Mouse (Mus musculus): ENCODE measurements at regions not wholly inside any gene's neighbourhood (a gene's known extent, or its start where the extent isn't known, plus 50 kb on each side); places are given as distances from the start of the nearest gene placed in this dataset.

- H3K36me3 ChIP-seq (replicated peaks; ENCODE audit: control insufficient read depth, insufficient read depth, low read depth, low read length), result no peaks in the 10 kb centered on the region
- ATAC-seq (replicated peaks; ENCODE audit: insufficient number of reproducible peaks, low FRiP score, low TSS enrichment, low read depth) (no peak), DNase-seq (ENCODE audit: low spot score) (peak; percentile 23)
- H3K4me1 ChIP-seq (ENCODE audit: control insufficient read depth, insufficient read depth, low read length), result peaks cover 2% of the 10 kb centered on the region; the same call in 1 of the 2 replicates
- no peak overlapping the region for H3K4me3 ChIP-seq (ENCODE audit: low read depth, low read length)
- H3K27ac ChIP-seq (replicated peaks; ENCODE audit: low read depth, low read length), result no peak overlapping the region
- 56% methylated on average over 9 of the region's 9 CpGs for WGBS
- no peaks in the 10 kb centered on the region for H3K9me3 ChIP-seq (replicated peaks; ENCODE audit: control insufficient read depth, low read length)
- no peaks in the 10 kb centered on the region for H3K27me3 ChIP-seq (ENCODE audit: control insufficient read depth, insufficient read depth, low read length)
- H3K9ac ChIP-seq (replicated peaks; ENCODE audit: low read length), result no peak overlapping the region
- no peak overlapping the region; the same call in 1 of the 2 replicates for H3K4me2 ChIP-seq (ENCODE audit: low read depth, low read length)
Observed at GRCm38 (mm10) chr12:12827379-12827778, 114.3 kb downstream of the Mycn start.

- Histone ChIP-seq H3K36me3 (replicated peaks; ENCODE audit: control insufficient read depth, insufficient read depth, low read depth, low read length) (no peaks in the 10 kb centered on the region), H3K9me3 (replicated peaks; ENCODE audit: control insufficient read depth, low read length) (no peaks in the 10 kb centered on the region), H3K4me3 (ENCODE audit: low read depth, low read length) (no peak overlapping the region), H3K27me3 (ENCODE audit: control insufficient read depth, insufficient read depth, low read length) (no peaks in the 10 kb centered on the region), H3K9ac (replicated peaks; ENCODE audit: low read length) (no peak overlapping the region), H3K27ac (replicated peaks; ENCODE audit: low read depth, low read length) (no peak overlapping the region), H3K4me1 (ENCODE audit: control insufficient read depth, insufficient read depth, low read length) (peaks cover 2% of the 10 kb centered on the region; the same call in 1 of the 2 replicates), H3K4me2 (ENCODE audit: low read depth, low read length) (no peak overlapping the region)
- ATAC-seq (replicated peaks; ENCODE audit: insufficient number of reproducible peaks, low FRiP score, low TSS enrichment, low read depth) (no peak), DNase-seq (ENCODE audit: low spot score) (no peak)
- 65% methylated on average over 3 of the region's 3 CpGs for WGBS
Observed at GRCm38 (mm10) chr12:12826431-12826830, 115.3 kb downstream of the Mycn start.

DNA sequence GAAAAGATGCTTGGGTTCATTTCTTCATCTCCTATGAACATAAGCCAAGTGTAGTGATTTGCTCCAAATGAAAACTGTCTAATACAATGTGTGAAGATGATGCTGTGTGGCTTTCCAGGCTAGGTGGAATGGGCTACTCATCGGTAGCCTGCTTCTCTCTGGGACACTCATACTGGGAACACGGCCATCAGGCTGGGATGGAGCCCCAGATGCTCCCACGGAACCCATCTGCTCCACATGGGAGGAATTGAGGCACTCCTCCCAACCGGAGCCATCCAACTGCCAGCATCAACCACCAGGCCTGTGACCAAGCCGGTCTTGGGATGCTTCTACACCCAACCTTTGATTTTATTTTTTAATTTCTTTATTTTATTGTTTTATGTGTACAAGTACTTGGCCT is 115.9 kb downstream of the Mycn start:
- no peaks in the 10 kb centered on the region for H3K36me3 ChIP-seq (replicated peaks; ENCODE audit: control insufficient read depth, insufficient read depth, low read depth, low read length)
- WGBS, result 91% methylated on average over 5 of the region's 5 CpGs
- ATAC-seq (replicated peaks; ENCODE audit: insufficient number of reproducible peaks, low FRiP score, low TSS enrichment, low read depth), result no peak

GRCm38 (mm10) chr12:12821473-12821872 is 120.2 kb downstream of the Mycn start:
- H3K4me1 ChIP-seq (ENCODE audit: control insufficient read depth, insufficient read depth, low read length), result no peaks in the 10 kb centered on the region
- DNase-seq (ENCODE audit: low spot score) (no peak), ATAC-seq (replicated peaks; ENCODE audit: insufficient number of reproducible peaks, low FRiP score, low TSS enrichment, low read depth) (no peak)
- no peaks in the 10 kb centered on the region for H3K27me3 ChIP-seq (ENCODE audit: control insufficient read depth, insufficient read depth, low read length)
- H3K4me3 ChIP-seq (ENCODE audit: low read depth, low read length), result no peak overlapping the region
- H3K9ac ChIP-seq (replicated peaks; ENCODE audit: low read length), result no peak overlapping the region
- H3K9me3 ChIP-seq (replicated peaks; ENCODE audit: control insufficient read depth, low read length), result no peaks in the 10 kb centered on the region
- H3K4me2 ChIP-seq (ENCODE audit: low read depth, low read length), result no peak overlapping the region
- WGBS, result 75% methylated on average over 7 of the region's 7 CpGs
- H3K36me3 ChIP-seq (replicated peaks; ENCODE audit: control insufficient read depth, insufficient read depth, low read depth, low read length), result no peaks in the 10 kb centered on the region
- no peak overlapping the region for H3K27ac ChIP-seq (replicated peaks; ENCODE audit: low read depth, low read length)

More for the DNA sequence above, 115.9 kb downstream of the Mycn start:
- Histone ChIP-seq H3K4me2 (ENCODE audit: low read depth, low read length) (no peak overlapping the region), H3K27me3 (ENCODE audit: control insufficient read depth, insufficient read depth, low read length) (no peaks in the 10 kb centered on the region), H3K4me3 (ENCODE audit: low read depth, low read length) (no peak overlapping the region), H3K9me3 (replicated peaks; ENCODE audit: control insufficient read depth, low read length) (no peaks in the 10 kb centered on the region), H3K4me1 (ENCODE audit: control insufficient read depth, insufficient read depth, low read length) (peaks cover 2% of the 10 kb centered on the region; the same call in 1 of the 2 replicates), H3K9ac (replicated peaks; ENCODE audit: low read length) (no peak overlapping the region), H3K27ac (replicated peaks; ENCODE audit: low read depth, low read length) (no peak overlapping the region)
- no peak for DNase-seq (ENCODE audit: low spot score)

DNA sequence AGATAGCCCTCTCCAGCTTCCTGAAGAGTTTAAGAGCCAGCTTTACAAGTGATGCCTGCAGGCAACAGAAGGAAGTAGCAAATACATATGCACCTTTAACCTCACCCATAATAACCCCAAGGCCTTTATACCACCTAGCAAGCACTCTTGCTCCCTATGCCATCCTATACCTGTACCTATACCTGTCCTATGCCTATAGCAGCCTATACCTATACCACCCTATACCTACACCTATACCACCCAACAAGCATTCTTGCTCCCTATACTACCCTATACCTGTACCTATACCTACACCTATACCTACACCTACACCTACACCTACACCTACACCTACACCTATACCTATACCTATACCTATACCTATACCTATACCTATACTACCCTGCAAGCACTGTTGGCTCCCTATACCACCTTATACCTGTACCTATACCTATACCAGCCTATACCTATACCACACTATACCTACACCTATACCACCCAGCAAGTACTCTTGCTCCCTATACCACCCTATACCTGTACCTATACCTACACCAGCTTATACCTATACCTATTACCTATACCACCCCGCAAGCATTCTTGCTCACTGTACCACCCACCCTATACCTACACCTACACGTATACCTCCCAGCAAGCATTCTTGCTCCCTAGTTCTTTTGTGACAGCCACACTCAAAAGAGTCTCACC is 120.9 kb downstream of the Mycn start:
- H3K4me3 ChIP-seq (ENCODE audit: low read depth, low read length), result no peak overlapping the region
- H3K27ac ChIP-seq (replicated peaks; ENCODE audit: low read depth, low read length), result no peak overlapping the region
- H3K9me3 ChIP-seq (replicated peaks; ENCODE audit: control insufficient read depth, low read length), result no peaks in the 10 kb centered on the region
- H3K36me3 ChIP-seq (replicated peaks; ENCODE audit: control insufficient read depth, insufficient read depth, low read depth, low read length), result no peaks in the 10 kb centered on the region
- 93% methylated on average over 2 of the region's 2 CpGs for WGBS
- H3K4me2 ChIP-seq (ENCODE audit: low read depth, low read length), result no peak overlapping the region
- ATAC-seq (replicated peaks; ENCODE audit: insufficient number of reproducible peaks, low FRiP score, low TSS enrichment, low read depth) (peak; percentile 56; the same call in 1 of the 2 replicates), DNase-seq (ENCODE audit: low spot score) (no peak)
- H3K4me1 ChIP-seq (ENCODE audit: control insufficient read depth, insufficient read depth, low read length), result no peaks in the 10 kb centered on the region
- no peaks in the 10 kb centered on the region for H3K27me3 ChIP-seq (ENCODE audit: control insufficient read depth, insufficient read depth, low read length)
- H3K9ac ChIP-seq (replicated peaks; ENCODE audit: low read length), result no peak overlapping the region

DNA sequence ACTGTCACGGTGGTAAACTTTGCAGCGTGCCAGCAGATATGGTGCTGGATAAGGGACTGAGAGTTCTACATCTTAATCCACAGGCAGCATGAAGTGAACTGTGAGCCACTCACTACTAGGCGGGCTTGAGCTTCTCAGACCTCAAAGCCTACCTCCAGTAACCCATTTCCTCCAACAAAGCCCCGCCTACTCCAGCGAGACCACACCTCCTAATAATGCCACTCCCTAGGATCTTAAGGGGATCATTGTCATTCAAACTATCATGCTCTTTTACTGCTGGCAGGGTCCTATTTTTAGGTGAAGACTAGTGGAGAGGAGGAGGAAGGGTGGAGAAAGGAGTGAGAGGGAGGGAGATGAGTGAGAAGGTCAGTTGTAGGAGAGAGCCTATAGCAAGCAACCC is 122.0 kb downstream of the Mycn start:
- no peaks in the 10 kb centered on the region for H3K9me3 ChIP-seq (replicated peaks; ENCODE audit: control insufficient read depth, low read length)
- H3K4me2 ChIP-seq (ENCODE audit: low read depth, low read length), result no peak overlapping the region
- H3K4me3 ChIP-seq (ENCODE audit: low read depth, low read length), result no peak overlapping the region
- DNase-seq (ENCODE audit: low spot score), result no peak
- no peaks in the 10 kb centered on the region for H3K36me3 ChIP-seq (replicated peaks; ENCODE audit: control insufficient read depth, insufficient read depth, low read depth, low read length)
- WGBS, result 81% methylated on average over 5 of the region's 5 CpGs
- H3K27me3 ChIP-seq (ENCODE audit: control insufficient read depth, insufficient read depth, low read length), result no peaks in the 10 kb centered on the region
- no peaks in the 10 kb centered on the region for H3K4me1 ChIP-seq (ENCODE audit: control insufficient read depth, insufficient read depth, low read length)
- no peak overlapping the region for H3K27ac ChIP-seq (replicated peaks; ENCODE audit: low read depth, low read length)
- H3K9ac ChIP-seq (replicated peaks; ENCODE audit: low read length), result no peak overlapping the region
- no peak for ATAC-seq (replicated peaks; ENCODE audit: insufficient number of reproducible peaks, low FRiP score, low TSS enrichment, low read depth)

DNA sequence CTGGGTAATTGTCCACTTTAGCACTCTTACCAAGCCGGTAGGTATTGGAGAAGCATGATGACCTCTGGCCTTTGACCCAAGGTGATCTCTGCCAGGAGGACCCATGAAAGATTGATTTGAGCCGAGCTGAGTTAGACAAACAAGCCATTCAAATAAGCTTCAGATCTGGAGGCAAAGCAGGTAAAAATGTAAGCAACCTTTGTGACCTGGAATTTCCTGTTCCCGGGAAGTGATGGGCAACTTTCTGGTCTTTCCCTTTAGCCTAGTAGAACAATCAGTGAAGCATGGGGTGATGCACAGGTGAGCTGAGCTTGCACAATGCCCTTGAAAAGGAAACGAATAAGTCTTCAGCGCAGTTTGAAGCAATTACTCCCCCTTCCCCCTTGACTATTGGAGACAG is 127.0 kb downstream of the Mycn start:
- no peak for ATAC-seq (replicated peaks; ENCODE audit: insufficient number of reproducible peaks, low FRiP score, low TSS enrichment, low read depth)
- WGBS, result 24% methylated on average over 5 of the region's 5 CpGs

DNA sequence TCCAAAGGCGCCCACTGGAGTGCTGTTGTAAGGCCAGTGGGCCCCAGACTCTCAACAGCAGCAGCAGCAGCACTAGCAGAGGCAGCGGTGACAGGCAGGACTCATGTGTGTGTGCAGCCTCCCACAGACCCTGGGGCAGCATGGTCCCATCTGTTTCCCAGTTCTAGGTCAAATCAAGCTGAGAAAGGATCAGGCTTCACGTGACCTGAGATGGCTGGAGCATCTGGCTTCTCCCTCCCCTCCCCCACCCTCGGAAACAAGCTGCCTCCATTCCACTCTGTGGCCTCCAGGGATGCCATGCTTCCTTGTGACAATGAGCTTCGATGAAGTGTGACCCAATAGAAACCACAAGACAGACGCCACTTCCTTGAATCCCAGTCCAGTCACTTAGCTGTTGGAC is 128.8 kb downstream of the Mycn start:
- Histone ChIP-seq H3K4me2 (ENCODE audit: low read depth, low read length) (no peak overlapping the region), H3K9me3 (replicated peaks; ENCODE audit: control insufficient read depth, low read length) (no peaks in the 10 kb centered on the region), H3K4me3 (ENCODE audit: low read depth, low read length) (no peak overlapping the region), H3K27me3 (ENCODE audit: control insufficient read depth, insufficient read depth, low read length) (no peaks in the 10 kb centered on the region), H3K9ac (replicated peaks; ENCODE audit: low read length) (no peak overlapping the region), H3K36me3 (replicated peaks; ENCODE audit: control insufficient read depth, insufficient read depth, low read depth, low read length) (no peaks in the 10 kb centered on the region), H3K27ac (replicated peaks; ENCODE audit: low read depth, low read length) (0 out of 2 replicates have a peak overlapping the region, but pooled peaks have one; percentile 6), H3K4me1 (ENCODE audit: control insufficient read depth, insufficient read depth, low read length) (peaks cover 14% of the 10 kb centered on the region)
- 21% methylated on average over 6 of the region's 6 CpGs for WGBS
- peak; percentile 74 for ATAC-seq (replicated peaks; ENCODE audit: insufficient number of reproducible peaks, low FRiP score, low TSS enrichment, low read depth)
- DNase-seq (ENCODE audit: low spot score), result peak; percentile 62

More for the DNA sequence above, 127.0 kb downstream of the Mycn start:
- Histone ChIP-seq H3K27ac (replicated peaks; ENCODE audit: low read depth, low read length) (no peak overlapping the region), H3K36me3 (replicated peaks; ENCODE audit: control insufficient read depth, insufficient read depth, low read depth, low read length) (no peaks in the 10 kb centered on the region), H3K9me3 (replicated peaks; ENCODE audit: control insufficient read depth, low read length) (no peaks in the 10 kb centered on the region), H3K27me3 (ENCODE audit: control insufficient read depth, insufficient read depth, low read length) (no peaks in the 10 kb centered on the region), H3K4me2 (ENCODE audit: low read depth, low read length) (no peak overlapping the region), H3K9ac (replicated peaks; ENCODE audit: low read length) (no peak overlapping the region), H3K4me1 (ENCODE audit: control insufficient read depth, insufficient read depth, low read length) (peaks cover 14% of the 10 kb centered on the region), H3K4me3 (ENCODE audit: low read depth, low read length) (no peak overlapping the region)
- DNase-seq (ENCODE audit: low spot score), result no peak
